Mouse (Mus musculus) liver, adult 2 months (tissue): ENCODE measurements around the gene Ankrd35. TPM values are rescaled to one million over a fixed set of nuclear protein-coding genes. Genes with fewer than 3 reads are reported as not detected.

Source experiments
- DNase-seq: peaks from one replicate; pipeline ENCODE4 v3.0.0-alpha.2; 2011; ENCODE audit warnings: low read depth, low spot score; ENCODE audit errors: extremely low read depth
- H3K27ac ChIP-seq: fragments of 200-500 bp; replicated peaks from 2 replicates; pipeline ENCODE4 v1.5.1; 2012; ENCODE audit warnings: low read depth, mild to moderate bottlenecking, control low read depth, inconsistent platforms, low read length; ENCODE audit not compliant: insufficient read depth
- H3K27me3 ChIP-seq: fragments of 200-500 bp; 2 replicates; pipeline ENCODE4 v1.6.1; 2012; ENCODE audit warnings: mild to moderate bottlenecking, moderate library complexity, low read length, inconsistent platforms; ENCODE audit not compliant: control insufficient read depth, insufficient read depth
- H3K36me3 ChIP-seq: fragments of 200-500 bp; 2 replicates; pipeline ENCODE4 v1.6.1; 2012; ENCODE audit warnings: low read length, inconsistent platforms; ENCODE audit not compliant: control insufficient read depth, insufficient read depth
- H3K4me1 ChIP-seq: fragments of 200-500 bp; 2 replicates; pipeline ENCODE4 v1.6.1; 2011; ENCODE audit warnings: low read length; ENCODE audit not compliant: control insufficient read depth, insufficient read depth
- H3K4me3 ChIP-seq: fragments of 200-500 bp; 2 replicates; pipeline ENCODE4 v1.5.1; 2011; ENCODE audit warnings: low read depth, mild to moderate bottlenecking, control low read depth, low read length, moderate library complexity; ENCODE audit not compliant: insufficient read depth
- H3K79me2 ChIP-seq: fragments of 200-500 bp; 2 replicates; pipeline ENCODE4 v1.6.1; 2012; ENCODE audit warnings: inconsistent platforms, mild to moderate bottlenecking, low read length, moderate library complexity; ENCODE audit not compliant: control insufficient read depth, insufficient read depth
- H3K9ac ChIP-seq: fragments of 200-500 bp; 2 replicates; pipeline ENCODE4 v1.6.1; 2012; ENCODE audit warnings: low read depth, mild to moderate bottlenecking, control low read depth, inconsistent platforms, low read length
- CTCF ChIP-seq: fragments of 200-500 bp; IDR thresholded peaks from 2 replicates; pipeline ENCODE4 v1.5.1; 2011; ENCODE audit warnings: low read depth, low read length, control low read depth
- POLR2A ChIP-seq: fragments of 200-500 bp; IDR thresholded peaks from 2 replicates; pipeline ENCODE4 v1.6.1; 2011; ENCODE audit warnings: low read length, control low read depth; ENCODE audit not compliant: insufficient read depth; ENCODE audit errors: extremely low read depth
- WGBS: fragments of 180-500 bp; shearing (Covaris S2); methylation state at CpG from one replicate; pipeline ENCODE4 v1.1.7; 2018; 5-methylcytosine and 5-hydroxymethylcytosine counted together
- polyA plus RNA-seq: library from polyadenylated mRNA; depleted of rRNA; stranded (reverse); fragments of >200 nt; gene quantifications from 2 replicates; pipeline ENCODE4 v1.2.3, GENCODE M21; 2012
- total RNA-seq: library from RNA; depleted of rRNA; stranded (reverse); fragments of >200 nt; gene quantifications from 2 replicates; pipeline ENCODE4 v1.2.3, GENCODE M21; 2014

Gene Ankrd35
- total and polyA plus RNA-seq, 2 experiments = 0.07 TPM; not detected in 1

DNA sequence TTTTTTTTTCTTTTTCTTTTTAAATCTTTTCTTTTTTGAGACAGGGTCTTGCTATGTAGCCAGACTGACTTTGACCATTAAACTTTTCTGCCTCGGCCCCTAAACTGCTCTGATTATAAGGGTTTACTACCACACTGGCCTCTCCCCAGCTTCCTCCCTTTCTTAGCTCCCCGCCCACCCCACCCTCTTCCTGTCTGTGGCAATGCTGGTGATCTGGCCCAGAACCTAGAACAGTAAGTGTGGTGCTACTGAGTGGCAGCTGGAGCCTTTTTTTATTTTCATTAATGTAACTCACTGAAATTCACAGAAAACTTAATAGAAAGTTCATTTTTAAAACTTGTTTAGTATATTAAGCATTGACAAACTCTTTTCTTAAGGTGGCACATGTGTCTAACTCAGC lies 45.9 kb downstream of the Ankrd35 start:
- no peak overlapping the region for H3K27ac ChIP-seq
- H3K36me3 ChIP-seq = peaks cover 52% of the 10 kb centered on the region
- no peak overlapping the region for H3K4me3 ChIP-seq
- TF ChIP-seq CTCF = no peak
- TF ChIP-seq POLR2A = no peak
- no peak for DNase-seq
- no peaks in the 10 kb centered on the region for H3K4me1 ChIP-seq
- H3K27me3 ChIP-seq = no peaks in the 10 kb centered on the region
- 74% methylated on average over 2 of the region's 2 CpGs for WGBS
- H3K9ac ChIP-seq = no peak overlapping the region
- H3K79me2 ChIP-seq = no peaks in the 10 kb centered on the region

DNA sequence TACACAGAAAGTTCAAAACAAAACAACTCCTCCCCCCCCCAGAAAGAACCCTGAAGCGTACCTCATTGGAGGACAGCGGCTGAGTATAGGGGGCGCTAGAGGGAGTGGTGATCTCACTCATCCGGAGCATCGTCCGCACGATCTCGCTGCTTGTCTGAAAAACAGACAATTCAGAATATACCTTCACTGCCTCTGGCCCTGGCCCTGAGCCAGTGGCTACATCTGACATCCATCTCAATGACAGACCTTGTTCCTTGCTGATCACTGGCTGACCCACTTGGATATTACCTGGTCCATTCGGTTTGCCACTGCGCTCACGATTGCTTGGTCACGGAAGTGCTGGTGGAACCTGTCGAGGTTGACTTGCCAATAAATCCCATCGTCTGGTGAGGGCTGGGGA lies 49.2 kb downstream of the Ankrd35 start:
- H3K79me2 ChIP-seq = no peaks in the 10 kb centered on the region
- H3K27me3 ChIP-seq = no peaks in the 10 kb centered on the region
- H3K4me1 ChIP-seq = no peaks in the 10 kb centered on the region
- H3K4me3 ChIP-seq = no peak overlapping the region
- no peak overlapping the region for H3K9ac ChIP-seq
- WGBS = 68% methylated on average over 14 of the region's 14 CpGs
- no peak for DNase-seq
- peaks cover 33% of the 10 kb centered on the region for H3K36me3 ChIP-seq
- H3K27ac ChIP-seq = no peak overlapping the region
- TF ChIP-seq POLR2A (no peak), CTCF (peak; percentile 55)

DNA sequence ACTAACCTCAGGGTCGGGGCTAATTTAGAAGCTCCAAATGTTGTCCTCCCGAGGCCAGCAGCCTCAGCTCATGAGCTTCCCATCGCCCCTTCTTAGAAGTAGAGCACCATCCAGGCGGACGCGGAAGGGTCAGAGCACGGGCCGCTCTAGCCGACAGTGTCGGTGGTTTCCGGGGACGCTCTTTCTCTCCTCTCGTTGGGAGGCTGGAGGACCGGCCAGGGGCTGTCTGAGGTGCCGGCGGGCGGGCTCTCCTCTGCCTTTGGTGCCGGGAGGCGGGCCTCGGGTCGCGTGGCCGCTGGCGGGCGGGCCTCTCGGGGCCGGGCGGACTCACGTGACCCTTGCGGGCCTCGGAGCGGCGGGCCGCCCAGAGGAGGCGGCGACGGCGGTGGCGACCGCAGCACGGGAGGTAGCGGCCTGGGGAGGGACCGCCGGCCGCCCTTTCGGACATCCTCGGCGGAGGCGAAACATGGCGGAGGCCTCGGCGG lies 57.5 kb downstream of the Ankrd35 start, which contains the start of the genes Polr3c and Rnf115:
Gene Polr3c (minus strand): TSS at position 286 of the 485 bp plus-strand sequence.
Gene Rnf115 (plus strand): TSS at position 322 of the 485 bp plus-strand sequence.
- no peaks in the 10 kb centered on the region for H3K27me3 ChIP-seq
- peak; percentile 78 for TF ChIP-seq POLR2A
- TF ChIP-seq CTCF = no peak

DNA sequence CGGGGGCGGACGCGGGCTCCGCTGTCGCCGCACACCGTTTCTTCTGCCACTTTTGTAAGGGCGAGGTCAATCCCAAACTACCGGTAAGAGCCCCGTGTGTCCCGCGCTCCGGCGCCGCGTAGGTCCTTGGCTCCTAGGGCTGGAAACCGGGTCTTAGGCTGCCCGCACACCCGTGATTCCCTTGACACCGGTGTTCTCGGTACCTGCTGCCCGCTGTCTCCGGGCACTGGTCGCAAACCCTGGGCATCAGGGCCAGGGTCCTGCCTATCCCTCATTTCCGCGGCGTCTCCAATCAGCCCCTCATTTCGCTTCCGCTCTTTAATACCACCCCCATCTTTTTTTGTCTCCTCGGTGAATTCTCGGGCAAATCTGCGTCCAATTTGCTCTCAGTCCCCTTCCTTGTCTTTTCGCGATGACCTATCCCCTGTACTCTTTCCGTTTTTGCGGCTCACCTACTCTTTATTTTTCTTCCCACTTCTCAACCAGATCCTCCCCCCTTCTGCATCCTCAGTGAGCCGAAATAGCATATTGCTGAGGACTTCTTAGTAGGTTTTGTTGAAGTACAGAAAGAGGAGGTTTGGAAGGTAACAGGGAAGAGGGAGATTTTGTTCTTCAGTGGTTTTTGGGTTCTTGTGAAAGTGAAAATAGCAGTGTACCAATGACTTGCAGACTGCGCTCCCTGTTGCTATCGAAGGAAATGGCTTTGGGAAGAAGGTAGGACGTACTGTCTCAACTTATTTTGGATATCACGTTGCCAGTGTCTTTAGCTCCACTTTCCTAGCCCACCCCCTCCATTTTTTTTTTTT lies 58.1 kb downstream of the Ankrd35 start:
- DNase-seq = peak; percentile 57
- no peak for TF ChIP-seq CTCF
- peaks cover 26% of the 10 kb centered on the region for H3K79me2 ChIP-seq
- no peaks in the 10 kb centered on the region for H3K27me3 ChIP-seq
- H3K4me1 ChIP-seq = peaks cover 9% of the 10 kb centered on the region
- peak overlapping the region; percentile 87 for H3K27ac ChIP-seq
- H3K36me3 ChIP-seq = no peaks in the 10 kb centered on the region
- H3K4me3 ChIP-seq = peak overlapping the region; percentile 97
- H3K9ac ChIP-seq = peak overlapping the region; percentile 98
- WGBS = under 1% methylated on average over 42 of the region's 42 CpGs

More for the DNA sequence above, 57.5 kb downstream of the Ankrd35 start, which contains the start of the genes Polr3c and Rnf115:
- Histone ChIP-seq H3K27ac (peak within 1 kb of the TSS; percentile 87), H3K79me2 (peaks cover 23% of the 10 kb centered on the region), H3K9ac (peak within 1 kb of the TSS; percentile 98), H3K4me3 (peak within 1 kb of the TSS; percentile 97), H3K4me1 (peaks cover 9% of the 10 kb centered on the region), H3K36me3 (peaks cover 1% of the 10 kb centered on the region; the same call in 1 of the 2 replicates)
- DNase-seq = peak; percentile 83
- WGBS = under 1% methylated on average over 52 of the region's 52 CpGs

DNA sequence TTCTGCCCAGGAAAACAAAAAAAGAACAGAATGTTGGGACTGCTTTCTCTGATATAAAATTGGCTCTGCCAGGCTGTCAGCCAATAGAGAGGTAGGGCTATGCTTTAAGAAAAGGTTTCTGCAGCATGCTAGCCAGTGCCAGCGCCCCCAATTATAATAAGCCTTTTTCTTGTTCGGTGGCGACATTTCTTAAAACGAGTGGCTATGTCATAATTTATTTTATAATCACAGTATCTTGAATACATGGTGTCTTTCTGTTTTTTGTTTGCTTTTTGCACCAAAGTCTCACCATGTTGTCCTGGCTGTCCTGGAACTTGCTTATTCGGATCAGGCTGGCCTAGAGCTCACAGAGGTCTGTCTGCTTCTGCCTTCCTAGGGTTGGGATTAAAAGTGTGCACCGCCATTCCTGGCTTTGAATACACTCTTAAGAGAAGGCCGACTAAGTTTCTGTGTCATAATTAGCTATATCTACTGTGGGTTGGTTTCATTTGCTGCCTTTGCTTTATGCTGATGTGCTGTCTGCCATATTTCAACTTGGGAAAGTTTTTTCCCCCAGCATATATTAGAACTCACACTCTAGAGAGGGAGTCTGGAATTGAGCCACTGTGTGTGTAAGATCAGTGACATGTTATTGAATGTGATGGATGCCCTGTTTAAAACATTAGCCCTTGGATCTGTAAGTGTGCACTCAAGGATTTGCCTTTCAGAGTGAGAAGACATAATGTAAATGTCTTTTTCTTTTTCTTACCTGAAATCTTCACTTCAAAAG lies 58.9 kb downstream of the Ankrd35 start:
- Histone ChIP-seq H3K79me2 (peaks cover 26% of the 10 kb centered on the region), H3K4me1 (peaks cover 9% of the 10 kb centered on the region), H3K9ac (peak overlapping the region; percentile 98; the same call in 1 of the 2 replicates), H3K36me3 (no peaks in the 10 kb centered on the region), H3K27me3 (no peaks in the 10 kb centered on the region), H3K27ac (peak overlapping the region; percentile 87), H3K4me3 (peak overlapping the region; percentile 97)
- no peak for DNase-seq
- WGBS = 39% methylated on average over 7 of the region's 7 CpGs
- no peak for TF ChIP-seq CTCF
- TF ChIP-seq POLR2A = no peak
